Mouse (Mus musculus) ES-E14 (cell line): Measurements from ENCODE around the gene Nrarp. TPM values are rescaled to one million over a fixed set of nuclear protein-coding genes. Genes with fewer than 3 reads are reported as not detected.

ENCODE experiments used
- DNase-seq: peaks from one replicate; pipeline ENCODE4 v3.0.0-alpha.2; 2013; ENCODE audit warnings: low read depth, low spot score
- H3K27ac ChIP-seq: 2 replicates; pipeline ENCODE4 v1.5.1; 2012; ENCODE audit warnings: low read depth, mild to moderate bottlenecking, low read length, moderate library complexity, mixed read lengths; ENCODE audit not compliant: poor library complexity, insufficient read depth, severe bottlenecking
- H3K36me3 ChIP-seq: 2 replicates; pipeline ENCODE4 v1.6.1; 2012; ENCODE audit warnings: mild to moderate bottlenecking, low read length, moderate library complexity, mixed read lengths; ENCODE audit not compliant: control insufficient read depth, poor library complexity, insufficient read depth, severe bottlenecking
- H3K4me1 ChIP-seq, 2 experiments: fragments of 150-350 bp in 1 of 2; sonication (generic) in 1 of 2; 2 replicates each; pipeline ENCODE4 v1.6.1; 2012; ENCODE audit warnings: low read length in 2 of 2, mild to moderate bottlenecking in 1 of 2, mixed read lengths in 1 of 2; ENCODE audit not compliant: control insufficient read depth in 2 of 2, insufficient read depth in 2 of 2, poor library complexity in 1 of 2
- H3K4me3 ChIP-seq, 2 experiments: fragments of 150-350 bp in 1 of 2; sonication (generic) in 1 of 2; 2 replicates each; pipeline ENCODE4 v1.5.1; 2012; ENCODE audit warnings: low read length in 2 of 2, low read depth in 1 of 2, mild to moderate bottlenecking in 1 of 2, mixed read lengths in 1 of 2; ENCODE audit not compliant: insufficient read depth in 1 of 2, poor library complexity in 1 of 2, severe bottlenecking in 1 of 2
- H3K9ac ChIP-seq: 2 replicates; pipeline ENCODE4 v1.6.1; 2012; ENCODE audit warnings: low read depth, mild to moderate bottlenecking, low read length, mixed read lengths; ENCODE audit not compliant: poor library complexity, insufficient read depth, severe bottlenecking
- H3K9me3 ChIP-seq: fragments of 150-350 bp; sonication (generic); 2 replicates; pipeline ENCODE4 v1.6.1; 2012; ENCODE audit warnings: low read depth, mild to moderate bottlenecking, low read length; ENCODE audit not compliant: control insufficient read depth, insufficient read depth
- CHD2 ChIP-seq: IDR thresholded peaks from 2 replicates; pipeline ENCODE4 v1.6.1; 2014; ENCODE audit warnings: mild to moderate bottlenecking, low read depth, low read length, inconsistent platforms
- HCFC1 ChIP-seq: IDR thresholded peaks from 2 replicates; pipeline ENCODE4 v1.6.1; 2012; ENCODE audit warnings: low read length, inconsistent platforms, borderline replicate concordance; ENCODE audit not compliant: insufficient read depth
- MAFK ChIP-seq: IDR thresholded peaks from 2 replicates; pipeline ENCODE4 v1.6.1; 2014; ENCODE audit warnings: mild to moderate bottlenecking, low read depth, low read length, inconsistent platforms; ENCODE audit not compliant: insufficient read depth
- ZC3H11A ChIP-seq: IDR thresholded peaks from 2 replicates; pipeline ENCODE4 v1.6.1; 2012; ENCODE audit warnings: low read depth, mild to moderate bottlenecking, inconsistent platforms, low read length, borderline replicate concordance
- ZNF384 ChIP-seq: IDR thresholded peaks from 2 replicates; pipeline ENCODE4 v1.6.1; 2012; ENCODE audit warnings: low read depth, low read length, inconsistent platforms
- in situ Hi-C, 2 experiments: fragments of 600-800 bp; cut with MboI; formaldehyde crosslinking; loops; one replicate each; pipeline ENCODE4 v1.15.1; 2025; ENCODE audit warnings: low sequenced_read_pairs in 2 of 2, inconsistent platforms in 1 of 2; ENCODE audit not compliant: unreplicated experiment in 2 of 2
- total RNA-seq: library from RNA; depleted of rRNA; stranded (reverse); fragments of 300-350 nt; gene quantifications from 2 replicates; pipeline ENCODE4 v1.2.3, GENCODE M21; 2012

The Nrarp gene
- total RNA-seq, 1 experiment = 1.9 TPM

DNA sequence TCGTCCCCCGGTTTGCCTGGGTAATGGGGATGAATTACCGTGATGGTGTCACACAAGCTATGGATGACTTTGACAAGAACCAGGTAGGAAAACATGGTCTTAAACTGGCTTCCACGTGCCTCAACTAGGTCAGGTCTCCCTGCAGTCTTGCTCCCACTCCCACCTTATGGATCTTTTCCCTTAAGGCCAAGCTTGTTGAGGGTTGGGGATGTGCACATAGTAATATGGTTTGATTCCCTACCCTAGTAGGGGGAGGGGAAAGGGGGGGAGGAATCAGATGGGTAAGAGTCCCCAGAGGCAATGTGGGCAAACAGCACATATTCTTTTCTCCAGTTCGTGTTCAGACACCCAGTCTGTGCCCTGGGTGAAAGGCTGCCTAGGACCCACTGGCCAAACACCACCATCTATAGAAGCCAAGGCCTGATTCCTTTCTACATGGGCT is 40.8 kb downstream of the Nrarp start:
- Histone ChIP-seq H3K4me3 (no peak overlapping the region), H3K9ac (no peak overlapping the region), H3K9me3 (no peaks in the 10 kb centered on the region), H3K36me3 (peaks cover 25% of the 10 kb centered on the region), H3K4me1 (peaks cover 3 to 11% of the 10 kb centered on the region in 2 experiments; a peak in 1 of 4 replicates), H3K27ac (no peak overlapping the region)
- TF ChIP-seq CHD2 = 0 out of 2 replicates have a peak, but pooled peaks have one; percentile 19
- no peak for TF ChIP-seq HCFC1
- DNase-seq = no peak
- in situ Hi-C loops = no loop called here

DNA sequence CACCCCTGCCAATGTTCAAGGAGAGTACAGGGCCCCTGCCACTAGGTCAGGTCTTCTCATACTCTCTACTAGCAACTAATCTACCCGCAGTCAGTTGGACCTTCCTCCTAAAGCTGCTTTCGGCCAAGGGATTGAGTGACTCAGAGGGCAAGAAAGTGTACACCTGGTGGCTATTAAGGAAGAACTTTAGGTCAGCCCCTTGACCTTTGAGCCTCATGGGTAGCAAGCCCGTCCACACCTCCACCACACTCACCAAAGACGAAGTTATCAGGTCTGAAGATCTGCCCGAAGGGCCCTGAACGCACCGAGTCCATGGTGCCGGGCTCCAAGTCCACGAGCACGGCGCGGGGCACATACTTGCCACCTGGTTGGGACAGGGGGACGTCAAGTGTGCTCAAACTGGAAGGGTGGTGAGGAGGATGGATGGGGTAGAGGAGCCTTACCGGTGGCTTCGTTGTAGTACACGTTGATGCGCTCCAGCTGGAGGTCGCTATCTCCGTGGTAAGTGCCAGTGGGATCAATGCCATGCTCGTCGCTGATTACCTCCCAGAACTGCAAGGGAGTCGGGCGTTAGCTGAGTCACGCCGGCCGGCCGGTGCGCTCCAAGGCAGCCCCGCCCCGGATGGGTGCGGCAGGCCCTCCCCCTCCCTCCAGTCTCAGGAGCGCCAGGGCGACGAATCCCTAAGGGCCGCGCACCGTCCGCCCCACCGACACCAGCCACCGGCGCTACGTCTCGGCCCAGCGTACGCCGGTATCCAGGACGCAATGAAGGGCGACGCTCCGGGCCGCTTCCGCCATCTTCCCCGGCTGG is 43.3 kb downstream of the Nrarp start:
- in situ Hi-C loops = no loop called here
- Histone ChIP-seq H3K36me3 (peaks cover 25% of the 10 kb centered on the region), H3K4me1 (peaks cover 6 to 19% of the 10 kb centered on the region in 2 experiments; a peak in 3 of 4 replicates), H3K9me3 (no peaks in the 10 kb centered on the region), H3K9ac (peak overlapping the region; percentile 99), H3K27ac (peak overlapping the region; percentile 98), H3K4me3 (peak overlapping the region; percentile 87 to 98)
- TF ChIP-seq HCFC1 (no peak; the same call in 1 of the 2 replicates), ZNF384 (no peak), CHD2 (no peak), ZC3H11A (no peak), MAFK (peak; percentile 82; the same call in 1 of the 2 replicates)
- peak; percentile 65 for DNase-seq

DNA sequence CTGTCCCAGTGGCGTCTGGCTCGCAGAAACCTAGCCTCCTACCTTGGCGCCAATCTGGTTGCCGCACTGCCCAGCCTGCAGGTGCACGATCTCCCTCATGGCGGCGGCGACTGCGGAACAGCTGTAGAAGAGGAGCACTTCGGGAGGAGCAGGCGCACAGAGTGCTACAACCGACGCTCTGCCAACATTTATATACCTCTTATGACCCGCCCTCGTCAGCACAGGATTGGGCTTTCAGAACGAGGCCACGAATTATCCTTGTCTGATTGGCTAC is 43.9 kb downstream of the Nrarp start, which contains the start of gene Tubb4b:
TSS of gene Tubb4b (minus strand) at position 211 of the 274 bp plus-strand sequence.
- Histone ChIP-seq H3K9me3 (no peaks in the 10 kb centered on the region), H3K4me3 (peak within 1 kb of the TSS; percentile 88 to 98), H3K9ac (peak within 1 kb of the TSS; percentile 99), H3K27ac (peak within 1 kb of the TSS; percentile 98), H3K36me3 (peaks cover 25% of the 10 kb centered on the region), H3K4me1 (peaks cover 6 to 21% of the 10 kb centered on the region in 2 experiments; a peak in 3 of 4 replicates)
- 0 out of 2 replicates have a peak, but pooled peaks have one; percentile 29 for TF ChIP-seq HCFC1
- TF ChIP-seq ZC3H11A = no peak
- DNase-seq = no peak
- in situ Hi-C loops = no loop called here

DNA sequence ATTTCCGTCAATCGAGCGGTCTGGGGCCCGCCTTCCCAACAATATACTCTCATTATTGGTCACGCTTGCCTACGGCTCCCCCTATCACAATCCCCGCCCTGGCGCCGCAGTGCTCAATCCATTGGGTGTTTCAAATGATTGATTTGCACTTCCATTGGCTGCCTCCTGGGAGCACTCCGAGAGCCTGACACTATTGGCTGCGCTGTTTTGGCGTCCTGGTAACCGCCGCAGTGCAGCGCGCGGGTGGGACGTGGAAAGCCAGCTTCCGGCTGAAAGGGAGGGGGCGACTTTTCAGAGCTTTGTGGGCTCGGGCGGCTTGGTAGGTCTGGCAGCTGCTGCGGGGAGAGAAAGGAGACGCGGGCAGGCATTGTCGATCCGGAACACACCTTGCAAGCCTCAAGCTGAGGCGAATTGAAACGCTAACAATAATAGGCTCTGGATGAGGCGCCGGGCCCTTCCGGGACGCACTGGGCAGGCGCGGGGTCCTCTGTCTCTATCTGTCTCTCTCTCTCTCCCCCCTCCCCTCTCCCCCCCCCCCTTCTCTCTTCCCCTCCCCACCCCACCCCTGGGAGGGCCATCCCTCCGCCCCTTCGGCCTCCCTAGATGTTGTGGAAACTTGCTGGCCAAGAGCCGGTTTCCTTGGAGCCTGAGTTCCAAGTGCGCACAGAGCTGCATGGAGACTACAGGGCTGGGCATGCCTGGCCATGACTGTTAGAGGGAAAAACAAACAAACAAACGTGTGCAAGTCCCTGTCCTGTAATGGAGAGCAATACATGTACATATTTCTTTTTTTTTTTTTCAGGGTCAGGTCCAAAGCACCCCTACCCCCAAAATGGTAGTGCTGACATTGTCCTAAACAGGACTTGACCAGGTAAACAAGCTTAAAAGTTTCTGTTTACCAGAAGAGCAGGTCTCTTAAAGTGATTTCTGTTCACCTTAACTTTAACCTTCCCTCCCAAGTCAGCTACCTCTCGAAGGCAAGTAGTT is 44.5 kb downstream of the Nrarp start:
- in situ Hi-C loops = no loop called here
- peaks cover 6 to 21% of the 10 kb centered on the region in 2 experiments; a peak in 3 of 4 replicates for H3K4me1 ChIP-seq
- H3K9ac ChIP-seq = peak overlapping the region; percentile 76
- H3K9me3 ChIP-seq = no peaks in the 10 kb centered on the region
- TF ChIP-seq CHD2 = peak; percentile 94
- TF ChIP-seq HCFC1 = peak; percentile 55; the same call in 1 of the 2 replicates
- TF ChIP-seq ZC3H11A = no peak
- H3K36me3 ChIP-seq = peaks cover 25% of the 10 kb centered on the region
- peak overlapping the region; percentile 68 to 88 for H3K4me3 ChIP-seq
- H3K27ac ChIP-seq = peak overlapping the region; percentile 93
- peak; percentile 98 for DNase-seq
